In the genomic region with DNA sequence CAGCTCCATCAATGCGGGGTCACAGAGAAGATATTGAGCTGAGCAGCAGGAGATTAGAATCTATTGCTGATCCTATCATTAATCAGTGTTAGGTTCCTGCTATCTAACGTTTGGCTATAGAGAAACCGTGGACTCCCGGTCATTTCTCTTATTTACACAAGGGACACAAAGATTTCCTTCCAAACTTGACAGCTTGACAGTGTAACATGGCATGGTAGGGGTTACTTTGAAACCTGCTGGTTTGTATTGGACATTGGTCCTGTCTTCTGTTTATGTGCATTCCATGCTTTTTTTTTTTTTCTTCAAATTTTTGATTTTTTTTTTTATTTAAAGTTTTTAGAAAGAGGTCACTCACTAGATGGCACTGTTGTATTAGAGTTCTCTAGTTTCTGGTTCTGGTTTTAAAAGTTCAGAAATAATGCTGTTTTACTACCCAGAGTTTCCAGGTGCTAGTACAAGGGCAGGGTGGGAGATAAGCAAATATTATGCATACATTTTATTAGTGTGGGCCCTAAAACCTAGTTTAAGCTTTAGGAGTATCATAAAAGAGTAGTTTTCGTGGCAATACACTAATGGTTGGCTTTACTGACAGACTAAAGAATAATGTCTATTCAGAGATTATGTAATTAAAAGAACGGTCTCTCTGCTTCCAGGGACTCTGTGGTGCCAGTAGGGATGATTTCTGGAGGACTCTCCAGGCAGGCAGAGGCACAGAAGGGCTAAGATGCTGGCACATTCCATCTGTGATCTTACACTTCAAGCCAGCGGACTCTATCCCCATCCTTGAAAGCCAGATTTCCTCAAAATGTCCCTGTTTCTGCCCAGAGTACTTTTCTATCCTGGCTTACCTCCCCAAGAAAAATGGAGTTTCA, we compare ENCODE assay signal across 10 mouse cellular contexts.
DNase-seq lines count a peak whose midpoint lies in the region; ATAC-seq and TF ChIP-seq lines count a peak whose summit lies in the region.
"Had no signal": no experiment of that assay in that cellular context is flagged by ENCODE, and none has a peak within 500 bp of the region (broad histone marks: within the 10 kb centered on the region; RNA-seq: fewer than 3 reads in every experiment).

No protein-coding gene starts in this region.

- no peaks in the 10 kb centered on the region for H3K4me1 ChIP-seq in MEL (ENCODE audit: control insufficient read depth in 1 of 2, insufficient read depth in 2 of 2, low read length in 2 of 2)
- H3K4me1 ChIP-seq in intestine, embryonic 16.5 days (ENCODE audit: control insufficient read depth, insufficient read depth, low read length): no peaks in the 10 kb centered on the region
- H3K4me1 ChIP-seq: midbrain, embryonic 12.5 days had no signal

- no peaks in the 10 kb centered on the region for H3K79me2 ChIP-seq in MEL (ENCODE audit: control insufficient read depth, insufficient read depth, low read length, poor library complexity)

- TF ChIP-seq POLR2A in MEL (IDR thresholded peaks at IDR 0.05; ENCODE audit: control insufficient read depth in 1 of 2, insufficient read depth in 1 of 2, low read depth in 1 of 2, low read length in 2 of 2, poor library complexity in 1 of 2): no peak

- H3K27ac ChIP-seq in layer of hippocampus, adult 2 months: no peak overlapping the region
- no peak overlapping the region for H3K27ac ChIP-seq in MEL (ENCODE audit: control insufficient read depth, low read depth, low read length)
- no peak overlapping the region for H3K27ac ChIP-seq in intestine, embryonic 16.5 days (ENCODE audit: low read length)
- H3K27ac ChIP-seq: midbrain, embryonic 12.5 days had no signal

- H3K4me3 ChIP-seq in layer of hippocampus, adult 2 months: no peak overlapping the region
- no peak overlapping the region for H3K4me3 ChIP-seq in MEL (ENCODE audit: control insufficient read depth in 1 of 2, insufficient read depth in 1 of 2, low read depth in 2 of 2, low read length in 2 of 2)
- H3K4me3 ChIP-seq in intestine, embryonic 16.5 days (ENCODE audit: low read length): no peak overlapping the region
- H3K4me3 ChIP-seq: midbrain, embryonic 12.5 days had no signal

- no peaks in the 10 kb centered on the region for H3K9me3 ChIP-seq in MEL (replicated peaks; ENCODE audit: insufficient read depth, low read length)
- H3K9me3 ChIP-seq in intestine, embryonic 16.5 days (ENCODE audit: control insufficient read depth, low read length): no peaks in the 10 kb centered on the region
- H3K9me3 ChIP-seq: midbrain, embryonic 12.5 days had no signal

- H3K4me2 ChIP-seq in intestine, embryonic 16.5 days (ENCODE audit: low read depth, low read length): no peak overlapping the region
- H3K4me2 ChIP-seq: midbrain, embryonic 12.5 days had no signal

- peak; percentile 78 for TF ChIP-seq CTCF in layer of hippocampus, adult 2 months (conservative IDR thresholded peaks at IDR 0.05)
- TF ChIP-seq CTCF in MEL (IDR thresholded peaks at IDR 0.05 in 2 of 3, conservative IDR thresholded peaks at IDR 0.05 in 1 of 3; ENCODE audit: control insufficient read depth in 1 of 3, insufficient read depth in 1 of 3, low read depth in 2 of 3, low read length in 3 of 3, poor library complexity in 1 of 3, severe bottlenecking in 1 of 3): no peak

- DNase-seq in embryo, embryonic 10 days (ENCODE audit: low spot score): peak; percentile 48
- DNase-seq in embryo, embryonic 9.5 days (ENCODE audit: extremely low spot score): no peak
- no peak for DNase-seq in layer of hippocampus, adult 2 months (ENCODE audit: low spot score in 2 of 2)
- DNase-seq in layer of hippocampus, postnatal 25 days (ENCODE audit: extremely low spot score in 1 of 2, low spot score in 1 of 2): no peak
- DNase-seq in MEL (ENCODE audit: low read depth, low spot score) (peak; percentile 3), MN1 (ENCODE audit: low spot score) (no peak)
- no peak for DNase-seq in adrenal gland, postnatal 25 days
- DNase-seq: heart, postnatal 4 days had no signal

- TF ChIP-seq RAD21 in MEL (IDR thresholded peaks at IDR 0.05; ENCODE audit: low read depth, low read length): peak; percentile 25

- no peaks in the 10 kb centered on the region for H3K36me3 ChIP-seq in MEL (ENCODE audit: control insufficient read depth in 1 of 2, insufficient read depth in 2 of 2, low read length in 2 of 2)
- no peaks in the 10 kb centered on the region for H3K36me3 ChIP-seq in intestine, embryonic 16.5 days (ENCODE audit: control insufficient read depth, insufficient read depth, low read length)
- H3K36me3 ChIP-seq: midbrain, embryonic 12.5 days had no signal

- TF ChIP-seq EP300 in MEL (IDR thresholded peaks at IDR 0.05; ENCODE audit: low read depth in 1 of 2, low read length in 2 of 2): no peak

- 29% methylated on average over 7 of the region's 7 CpGs for WGBS in intestine, embryonic 16.5 days

- no peaks in the 10 kb centered on the region for H3K27me3 ChIP-seq in MEL (ENCODE audit: control insufficient read depth in 1 of 2, insufficient read depth in 2 of 2, low read length in 2 of 2)
- H3K27me3 ChIP-seq in intestine, embryonic 16.5 days (replicated peaks; ENCODE audit: control insufficient read depth, insufficient read depth, low read length): no peaks in the 10 kb centered on the region
- H3K27me3 ChIP-seq: midbrain, embryonic 12.5 days had no signal

- ATAC-seq in intestine, embryonic 16.5 days: peak; percentile 83

- no peak overlapping the region for H3K9ac ChIP-seq in MEL (ENCODE audit: control insufficient read depth, low read depth, low read length, poor library complexity, severe bottlenecking)
- H3K9ac ChIP-seq in intestine, embryonic 16.5 days (ENCODE audit: low read depth, low read length): no peak overlapping the region
- H3K9ac ChIP-seq: midbrain, embryonic 12.5 days had no signal

TF ChIP-seq in MEL, 35 proteins besides CTCF, POLR2A, EP300 and RAD21:
- no peak for TF ChIP-seq SMC3 (IDR thresholded peaks at IDR 0.05; ENCODE audit: low read depth, low read length)
- TF ChIP-seq MAFK (IDR thresholded peaks at IDR 0.05; ENCODE audit: borderline replicate concordance, low read depth, low read length): no peak
- TF ChIP-seq USF2 (IDR thresholded peaks at IDR 0.05; ENCODE audit: borderline replicate concordance in 1 of 2, insufficient read depth in 1 of 2, low read depth in 1 of 2, low read length in 2 of 2): no peak
- TF ChIP-seq NELFE (IDR thresholded peaks at IDR 0.05; ENCODE audit: low read depth, low read length): no peak
- TF ChIP-seq ELF1 (IDR thresholded peaks at IDR 0.05; ENCODE audit: low read depth, low read length): no peak
- no peak for TF ChIP-seq SIN3A (IDR thresholded peaks at IDR 0.05; ENCODE audit: low read length)
- no peak for TF ChIP-seq ZMIZ1 (IDR thresholded peaks at IDR 0.05; ENCODE audit: low read depth, low read length)
- TF ChIP-seq TBP (IDR thresholded peaks at IDR 0.05; ENCODE audit: low read depth, low read length): no peak
- TF ChIP-seq MYC (IDR thresholded peaks at IDR 0.05; ENCODE audit: low read depth, low read length): no peak
- no peak for TF ChIP-seq CHD2 (IDR thresholded peaks at IDR 0.05; ENCODE audit: low read length)
- TF ChIP-seq TCF12 (IDR thresholded peaks at IDR 0.05; ENCODE audit: low read depth, low read length): no peak

Comparison
In these comparisons a context has a peak if more than half of its experiments do, and no peak if none do; other contexts are left out.
1. DNase-seq: peak in embryo, embryonic 10 days (single experiment) and MEL (single experiment); none in embryo, embryonic 9.5 days (single experiment), layer of hippocampus, adult 2 months (0 of 2), layer of hippocampus, postnatal 25 days (0 of 2), MN1 (single experiment) and adrenal gland, postnatal 25 days (single experiment).